Mouse (Mus musculus) forebrain, embryonic 13.5 days (tissue): ENCODE measurements at regions not wholly inside any gene's neighbourhood (a gene's known extent, or its start where the extent isn't known, plus 50 kb on each side); places are given as distances from the start of the nearest gene placed in this dataset.
"Not testable (repeated sequence)": the region's sequence is repeated elsewhere in the genome, so short reads cannot be mapped to it uniquely, and the experiment has no call there.

Experiments
- ATAC-seq: fragments of 200-750 bp; cut with Nextera tagmentation; 2 replicates; pipeline ENCODE4 v1.8.0; 2017
- H3K27ac ChIP-seq: fragments of 300-500 bp; sonication (generic); 2 replicates; pipeline ENCODE4 v1.5.1; 2015; ENCODE audit warnings: inconsistent platforms, mild to moderate bottlenecking, moderate library complexity
- H3K27me3 ChIP-seq: fragments of 300-500 bp; sonication (generic); 2 replicates; pipeline ENCODE4 v1.6.1; 2015; ENCODE audit warnings: mild to moderate bottlenecking, inconsistent platforms
- H3K36me3 ChIP-seq: fragments of 300-500 bp; sonication (generic); 2 replicates; pipeline ENCODE4 v1.6.1; 2015; ENCODE audit warnings: mild to moderate bottlenecking, inconsistent platforms; ENCODE audit not compliant: poor library complexity, severe bottlenecking
- H3K4me1 ChIP-seq: fragments of 300-500 bp; sonication (generic); 2 replicates; pipeline ENCODE4 v1.6.1; 2015; ENCODE audit warnings: inconsistent platforms
- H3K4me2 ChIP-seq: fragments of 300-500 bp; sonication (generic); 2 replicates; pipeline ENCODE4 v1.6.1; 2015; ENCODE audit warnings: inconsistent platforms, mild to moderate bottlenecking, moderate library complexity
- H3K4me3 ChIP-seq: fragments of 300-500 bp; sonication (generic); 2 replicates; pipeline ENCODE4 v1.5.1; 2015; ENCODE audit warnings: mild to moderate bottlenecking, inconsistent platforms
- H3K9ac ChIP-seq: fragments of 300-500 bp; sonication (generic); 2 replicates; pipeline ENCODE4 v1.6.1; 2015; ENCODE audit warnings: mild to moderate bottlenecking, inconsistent platforms
- H3K9me3 ChIP-seq: fragments of 300-500 bp; sonication (generic); replicated peaks from 2 replicates; pipeline ENCODE4 v1.6.1; 2016; ENCODE audit warnings: inconsistent platforms
- WGBS: fragments of 180-500 bp; shearing (Covaris S2); methylation state at CpG from one replicate; pipeline ENCODE4 v1.1.7; 2015; 5-methylcytosine and 5-hydroxymethylcytosine counted together

DNA sequence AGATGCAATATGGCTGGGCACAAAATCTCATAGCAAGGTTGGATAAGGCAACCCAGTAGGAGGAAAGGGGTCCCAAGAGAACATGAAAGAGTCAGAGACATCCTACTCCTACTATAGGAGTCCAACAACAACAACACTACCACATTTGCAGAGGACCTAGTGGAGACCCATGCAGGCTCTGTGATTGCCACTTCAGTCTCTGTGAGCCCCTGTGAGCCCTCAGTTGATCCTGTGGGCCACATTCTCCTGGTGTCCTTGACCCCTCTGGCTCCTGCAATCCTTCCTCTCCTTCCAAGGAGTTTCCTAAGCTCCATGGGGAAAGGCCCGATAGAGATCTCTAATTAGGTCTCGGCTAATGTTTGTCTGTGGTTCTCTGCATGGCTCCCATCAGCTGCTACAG, 72.3 kb upstream of the Sh3gl3 start:
- H3K9me3 ChIP-seq: no peaks in the 10 kb centered on the region
- H3K27ac ChIP-seq: no peak overlapping the region
- no peaks in the 10 kb centered on the region for H3K36me3 ChIP-seq
- no peaks in the 10 kb centered on the region for H3K4me1 ChIP-seq
- ATAC-seq: no peak
- H3K9ac ChIP-seq: no peak overlapping the region
- no peak overlapping the region for H3K4me2 ChIP-seq
- no peak overlapping the region for H3K4me3 ChIP-seq
- WGBS: 95% methylated on average over 2 of the region's 2 CpGs
- H3K27me3 ChIP-seq: no peaks in the 10 kb centered on the region

DNA sequence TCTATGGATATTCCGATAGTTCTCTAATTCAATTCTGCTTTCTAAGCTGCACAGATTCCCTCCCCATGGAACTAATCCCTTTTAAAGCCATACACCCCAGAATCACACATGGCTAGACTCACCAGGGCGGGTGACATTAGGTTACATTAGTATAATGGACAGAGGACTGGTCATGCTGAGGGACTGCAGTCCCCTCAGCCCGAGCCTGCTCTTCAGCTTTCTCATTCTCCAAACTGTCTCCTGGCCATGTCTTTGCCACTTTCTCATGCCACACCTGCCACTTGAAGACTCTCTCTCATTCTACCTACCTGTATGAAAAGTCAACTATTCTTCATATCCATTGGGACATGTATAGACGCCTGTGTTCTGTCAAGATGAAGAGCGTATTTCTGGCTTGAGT, 68.0 kb upstream of the Sh3gl3 start:
- 91% methylated on average over 5 of the region's 5 CpGs for WGBS
- Histone ChIP-seq H3K4me2 (no peak overlapping the region), H3K9ac (no peak overlapping the region), H3K27me3 (no peaks in the 10 kb centered on the region), H3K27ac (no peak overlapping the region), H3K4me1 (no peaks in the 10 kb centered on the region), H3K4me3 (no peak overlapping the region), H3K9me3 (no peaks in the 10 kb centered on the region), H3K36me3 (no peaks in the 10 kb centered on the region)
- ATAC-seq: no peak

DNA sequence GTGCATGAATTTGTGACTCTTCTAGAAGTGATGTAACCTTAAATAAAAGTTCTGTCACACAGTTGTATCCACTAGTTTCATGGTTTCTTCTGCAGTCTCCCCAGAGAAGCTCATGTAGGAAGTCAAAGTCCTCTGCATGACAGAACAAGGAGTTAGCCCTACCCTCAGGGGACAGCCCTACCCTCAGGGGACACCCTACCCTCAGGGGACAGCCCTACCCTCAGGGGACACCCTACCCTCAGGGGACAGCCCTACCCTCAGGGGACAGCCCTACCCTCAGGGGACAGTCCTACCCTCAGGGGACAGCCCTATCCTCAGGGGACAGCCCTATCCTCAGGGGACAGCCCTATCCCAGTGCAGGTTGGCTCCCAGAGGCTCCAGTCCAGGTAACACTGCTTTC, 64.5 kb upstream of the Sh3gl3 start:
- H3K4me1 ChIP-seq, H3K9ac ChIP-seq, ATAC-seq, H3K4me2 ChIP-seq, H3K9me3 ChIP-seq, H3K27ac ChIP-seq, H3K36me3 ChIP-seq, H3K27me3 ChIP-seq, H3K4me3 ChIP-seq: not testable (repeated sequence)

DNA sequence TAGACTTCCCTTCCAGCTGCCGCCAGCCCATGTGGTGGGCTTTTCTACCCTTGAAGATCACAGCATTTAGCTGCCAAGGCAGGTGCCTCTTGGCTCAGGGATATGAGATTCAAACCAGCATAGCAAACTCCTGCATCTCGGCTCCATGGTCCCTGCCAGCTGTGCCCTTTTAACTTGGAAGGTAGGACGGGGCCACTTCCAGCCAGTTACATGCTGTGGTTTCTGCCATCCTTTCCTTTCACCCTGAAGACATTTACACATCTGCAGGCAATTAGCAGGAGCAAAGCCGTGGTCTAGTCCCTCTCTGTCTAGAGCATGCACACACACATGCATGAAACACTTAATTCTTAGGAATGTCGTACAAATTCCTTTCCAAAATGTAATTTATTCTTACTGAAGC, 64.1 kb upstream of the Sh3gl3 start:
- no peak overlapping the region for H3K27ac ChIP-seq
- no peak overlapping the region for H3K4me2 ChIP-seq
- H3K4me3 ChIP-seq: no peak overlapping the region
- H3K27me3 ChIP-seq: no peaks in the 10 kb centered on the region
- no peak overlapping the region for H3K9ac ChIP-seq
- no peaks in the 10 kb centered on the region for H3K9me3 ChIP-seq
- no peak for ATAC-seq
- WGBS: 77% methylated on average over 5 of the region's 5 CpGs
- no peaks in the 10 kb centered on the region for H3K36me3 ChIP-seq
- no peaks in the 10 kb centered on the region for H3K4me1 ChIP-seq

DNA sequence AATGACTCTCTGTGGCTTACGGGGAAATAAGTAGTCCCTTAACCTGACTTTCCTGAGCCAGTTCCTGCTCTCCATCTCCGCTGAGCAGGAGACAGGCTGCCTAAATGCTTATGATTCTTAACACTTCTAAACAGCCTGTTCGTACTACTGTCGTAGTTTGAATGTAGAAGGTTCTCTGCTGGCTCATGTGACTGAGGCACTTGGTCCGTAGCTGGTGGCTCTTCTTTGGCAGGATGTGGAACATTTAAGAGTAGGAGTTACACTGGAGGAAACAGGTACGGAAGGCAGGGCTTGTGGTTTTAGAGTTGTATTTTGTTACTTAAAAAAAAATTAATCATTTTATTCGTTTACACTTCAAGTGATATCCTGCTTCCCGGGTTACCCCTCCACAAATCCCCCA, 63.7 kb upstream of the Sh3gl3 start:
- H3K36me3 ChIP-seq: no peaks in the 10 kb centered on the region
- 84% methylated on average over 8 of the region's 8 CpGs for WGBS
- H3K27me3 ChIP-seq: no peaks in the 10 kb centered on the region
- no peaks in the 10 kb centered on the region for H3K9me3 ChIP-seq
- H3K9ac ChIP-seq: no peak overlapping the region
- H3K4me3 ChIP-seq: no peak overlapping the region
- H3K4me1 ChIP-seq: no peaks in the 10 kb centered on the region
- no peak for ATAC-seq
- H3K4me2 ChIP-seq: no peak overlapping the region
- H3K27ac ChIP-seq: no peak overlapping the region

GRCm38 (mm10) chr7:82112046-82112445, 61.6 kb upstream of the Sh3gl3 start:
- Histone ChIP-seq H3K36me3 (no peaks in the 10 kb centered on the region), H3K9me3 (no peaks in the 10 kb centered on the region), H3K27me3 (no peaks in the 10 kb centered on the region), H3K4me2 (no peak overlapping the region), H3K27ac (no peak overlapping the region), H3K9ac (no peak overlapping the region), H3K4me1 (no peaks in the 10 kb centered on the region), H3K4me3 (no peak overlapping the region)
- WGBS: 63% methylated on average over 6 of the region's 6 CpGs
- no peak for ATAC-seq

DNA sequence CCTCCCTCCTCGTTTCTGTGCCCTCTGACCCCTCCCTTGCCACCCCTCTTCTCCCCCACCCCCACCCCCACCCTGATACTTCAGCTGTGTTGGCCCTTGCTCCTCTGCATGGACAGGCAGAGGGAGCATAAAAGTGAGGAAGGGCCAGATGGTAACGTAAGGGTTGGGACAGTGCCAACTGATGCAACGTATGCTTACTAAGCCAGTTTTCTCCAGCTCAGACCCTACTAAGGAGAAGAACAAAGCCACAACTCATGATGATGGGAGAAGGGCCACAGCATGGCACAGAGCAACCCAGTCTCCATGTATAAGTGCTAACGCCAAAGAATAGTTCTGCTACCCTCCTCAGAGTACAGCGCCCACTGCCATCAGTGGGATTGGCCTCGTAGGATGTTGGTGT, 58.0 kb upstream of the Sh3gl3 start:
- no peaks in the 10 kb centered on the region for H3K36me3 ChIP-seq
- H3K9me3 ChIP-seq: no peaks in the 10 kb centered on the region
- H3K4me3 ChIP-seq: no peak overlapping the region
- H3K27me3 ChIP-seq: no peaks in the 10 kb centered on the region; the same call in 1 of the 2 replicates
- H3K9ac ChIP-seq: no peak overlapping the region
- no peak for ATAC-seq
- H3K4me1 ChIP-seq: no peaks in the 10 kb centered on the region
- 81% methylated on average over 6 of the region's 6 CpGs for WGBS
- H3K27ac ChIP-seq: no peak overlapping the region
- H3K4me2 ChIP-seq: no peak overlapping the region

DNA sequence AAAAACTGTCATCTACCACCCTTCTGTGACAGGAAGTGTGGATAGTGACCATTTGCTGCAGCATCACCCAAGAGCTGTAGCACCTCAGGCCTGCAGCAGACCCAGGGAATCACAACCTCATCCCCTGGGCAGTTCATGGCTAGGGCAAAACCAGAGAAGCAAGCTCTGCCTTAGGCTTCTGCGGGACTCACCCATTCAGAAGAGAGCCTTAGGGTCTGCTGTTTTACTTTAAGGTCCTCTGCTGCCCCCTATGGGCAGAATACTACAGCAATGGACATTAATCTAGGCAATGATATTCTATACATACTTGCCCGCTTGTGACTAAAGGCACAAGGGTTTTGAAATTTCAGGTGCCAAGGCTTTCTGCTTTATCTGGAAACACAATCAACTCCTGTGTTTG, 54.4 kb upstream of the Sh3gl3 start:
- Histone ChIP-seq H3K4me3 (no peak overlapping the region), H3K4me1 (no peaks in the 10 kb centered on the region), H3K36me3 (no peaks in the 10 kb centered on the region), H3K27ac (no peak overlapping the region), H3K9me3 (no peaks in the 10 kb centered on the region), H3K27me3 (no peaks in the 10 kb centered on the region; the same call in 1 of the 2 replicates), H3K9ac (no peak overlapping the region), H3K4me2 (no peak overlapping the region)
- 12% methylated on average over 2 of the region's 2 CpGs for WGBS
- ATAC-seq: peak; percentile 72

DNA sequence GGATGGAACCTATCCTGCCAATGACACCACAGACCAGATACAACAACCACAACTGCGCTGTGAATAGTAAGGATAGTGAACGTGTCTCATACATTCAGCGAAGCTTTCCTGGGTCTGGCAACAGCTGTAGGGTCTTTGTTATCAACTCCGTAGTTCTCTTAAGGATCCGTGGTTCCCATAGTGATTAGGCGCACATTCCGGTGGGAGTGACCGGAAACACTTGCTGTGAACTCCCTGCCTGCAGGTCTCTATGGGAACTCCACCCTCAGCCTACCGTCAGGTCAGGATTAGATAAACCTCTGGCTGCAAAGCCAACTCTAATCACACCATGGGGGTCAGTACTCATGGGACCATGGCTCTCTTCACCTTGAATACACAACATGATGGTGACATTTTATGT, 53.8 kb upstream of the Sh3gl3 start:
- WGBS: 50% methylated on average over 9 of the region's 9 CpGs
- Histone ChIP-seq H3K4me3 (no peak overlapping the region), H3K9me3 (no peaks in the 10 kb centered on the region), H3K4me1 (no peaks in the 10 kb centered on the region), H3K4me2 (no peak overlapping the region), H3K27ac (no peak overlapping the region), H3K9ac (no peak overlapping the region), H3K27me3 (no peaks in the 10 kb centered on the region; the same call in 1 of the 2 replicates), H3K36me3 (no peaks in the 10 kb centered on the region)
- ATAC-seq: no peak

DNA sequence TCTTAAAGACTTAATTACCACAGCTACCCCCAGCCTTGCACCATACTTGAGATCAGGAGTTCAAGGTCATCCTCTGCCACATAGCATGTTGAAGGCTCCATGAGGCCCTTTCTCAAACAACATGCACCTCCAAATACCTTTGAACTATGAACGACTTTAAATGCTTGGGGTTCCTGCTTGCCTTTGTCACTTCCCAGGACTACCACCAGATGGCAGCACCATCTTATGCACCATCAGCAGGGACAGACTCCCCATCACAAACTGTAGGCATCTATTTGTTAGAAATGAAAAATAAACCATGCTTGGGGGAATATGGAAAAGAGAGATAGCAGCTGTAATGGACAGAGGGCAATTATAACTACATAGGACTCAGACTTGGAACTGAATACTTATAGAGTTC, 51.9 kb upstream of the Sh3gl3 start:
- WGBS: 10% methylated on average over 1 of the region's 1 CpGs
- ATAC-seq: no peak

More for the DNA sequence above, 51.9 kb upstream of the Sh3gl3 start:
- no peaks in the 10 kb centered on the region; the same call in 1 of the 2 replicates for H3K27me3 ChIP-seq
- H3K36me3 ChIP-seq: no peaks in the 10 kb centered on the region
- H3K4me2 ChIP-seq: no peak overlapping the region
- no peak overlapping the region for H3K27ac ChIP-seq
- no peaks in the 10 kb centered on the region for H3K4me1 ChIP-seq
- no peaks in the 10 kb centered on the region for H3K9me3 ChIP-seq
- H3K9ac ChIP-seq: no peak overlapping the region
- no peak overlapping the region for H3K4me3 ChIP-seq
